Mouse (Mus musculus): ENCODE measurements around the gene Nktr.

GRCm38 (mm10) chr9:121717048-121717447 is 1.9 kb upstream of the Nktr start:
- TF ChIP-seq CTCF (IDR thresholded peaks at IDR 0.05; ENCODE audit: borderline replicate concordance, extremely low read depth, insufficient read depth, insufficient read length): no peak
- TF ChIP-seq POLR2A (IDR thresholded peaks at IDR 0.05; ENCODE audit: borderline replicate concordance, extremely low read depth, insufficient read depth, insufficient read length, poor library complexity, severe bottlenecking): no peak
